Mouse (Mus musculus) 3134 (cell line): ENCODE measurements at regions not wholly inside any gene's neighbourhood (a gene's known extent, or its start where the extent isn't known, plus 50 kb on each side); places are given as distances from the start of the nearest gene placed in this dataset.

Experiments
- DNase-seq: peaks from one replicate; pipeline ENCODE4 v3.0.0-alpha.2; 2011; ENCODE audit warnings: low spot score; ENCODE audit not compliant: insufficient read length; ENCODE audit errors: extremely low read depth

DNA sequence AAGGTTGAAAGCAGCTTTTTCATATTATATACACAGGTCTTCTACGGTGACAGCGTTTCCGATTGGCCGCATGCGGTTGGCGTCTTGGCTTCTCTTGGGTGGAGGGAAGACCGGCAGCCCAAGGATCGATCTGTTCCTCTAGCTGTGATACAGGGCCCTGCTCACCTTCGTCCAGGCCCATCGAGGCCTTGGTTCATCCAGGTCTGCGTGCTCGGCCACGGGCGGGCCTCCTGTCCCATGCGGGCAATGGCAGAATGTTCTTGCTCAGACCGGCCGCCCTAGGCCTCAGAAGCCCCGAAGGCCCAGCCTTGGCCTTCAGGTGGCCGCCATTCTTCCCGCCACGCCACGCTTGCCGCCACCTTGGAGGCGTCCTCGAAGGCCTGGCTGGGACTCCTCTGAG, 194.4 kb upstream of the Ppp6c start:
- no peak for DNase-seq

GRCm38 (mm10) chr2:39400336-39400735, 174.1 kb upstream of the Ppp6c start:
- no peak for DNase-seq

DNA sequence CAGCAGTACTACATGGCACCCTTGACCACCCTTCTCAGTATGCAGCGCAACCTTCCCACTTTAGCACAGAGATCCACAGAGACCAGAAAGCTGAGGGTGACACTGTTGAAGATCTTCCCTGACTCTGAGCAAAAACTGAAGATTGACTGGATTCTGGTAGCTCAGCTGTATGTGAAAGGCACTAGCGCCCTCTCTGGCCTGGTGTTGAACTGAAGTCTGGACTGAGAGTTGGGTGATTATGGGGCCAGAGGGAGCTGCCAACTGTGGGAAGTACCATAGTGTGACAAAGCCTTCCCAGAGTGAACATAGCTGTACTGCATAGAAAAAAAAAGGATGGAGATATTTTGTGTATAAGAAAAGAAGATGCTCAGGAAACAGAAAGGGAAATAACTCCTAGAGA, 173.3 kb upstream of the Ppp6c start:
- no peak for DNase-seq

GRCm38 (mm10) chr2:39394643-39395042, 168.4 kb upstream of the Ppp6c start:
- DNase-seq = no peak

- no peak for DNase-seq
Observed at GRCm38 (mm10) chr2:39377264-39377663, 151.0 kb upstream of the Ppp6c start.

DNA sequence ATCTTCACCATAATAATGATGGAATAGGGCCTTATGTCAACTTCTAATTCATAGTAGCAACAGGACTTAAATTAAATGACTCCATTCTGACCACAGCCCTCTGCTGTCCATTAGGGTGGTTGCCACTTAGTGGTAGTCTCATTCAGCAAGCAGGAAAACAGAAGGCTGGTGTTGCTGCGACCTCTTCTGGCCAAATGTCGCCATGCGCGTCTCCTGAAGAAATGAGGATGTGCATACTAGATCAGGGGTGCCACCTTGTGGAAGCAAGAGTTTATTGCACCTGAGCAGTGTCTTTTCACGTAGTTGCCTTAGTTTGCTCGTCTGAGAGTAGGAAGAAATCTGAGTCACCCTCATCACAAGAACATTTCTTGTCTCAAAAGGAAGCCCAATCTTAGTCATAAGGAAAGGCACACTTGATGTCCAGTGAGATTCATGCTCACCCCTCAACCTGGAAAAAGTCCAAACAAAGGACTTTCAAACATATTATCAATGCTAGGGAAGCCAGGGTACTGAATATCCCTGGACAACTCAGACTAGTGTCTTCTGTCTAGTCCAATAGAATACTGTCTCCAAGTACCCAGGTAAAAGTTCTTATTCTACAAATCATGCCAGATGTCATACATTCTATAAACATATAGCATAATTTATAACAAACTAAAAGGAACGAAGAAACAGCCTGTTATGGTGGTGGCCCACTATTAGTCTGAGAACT, 147.0 kb upstream of the Ppp6c start:
- peak; percentile 69 for DNase-seq

GRCm38 (mm10) chr2:39344207-39344606, 118.0 kb upstream of the Ppp6c start:
- no peak for DNase-seq

GRCm38 (mm10) chr2:39340406-39340805, 114.2 kb upstream of the Ppp6c start:
- no peak for DNase-seq

- no peak for DNase-seq
Observed at GRCm38 (mm10) chr2:39338832-39339649, 112.8 kb upstream of the Ppp6c start.

DNA sequence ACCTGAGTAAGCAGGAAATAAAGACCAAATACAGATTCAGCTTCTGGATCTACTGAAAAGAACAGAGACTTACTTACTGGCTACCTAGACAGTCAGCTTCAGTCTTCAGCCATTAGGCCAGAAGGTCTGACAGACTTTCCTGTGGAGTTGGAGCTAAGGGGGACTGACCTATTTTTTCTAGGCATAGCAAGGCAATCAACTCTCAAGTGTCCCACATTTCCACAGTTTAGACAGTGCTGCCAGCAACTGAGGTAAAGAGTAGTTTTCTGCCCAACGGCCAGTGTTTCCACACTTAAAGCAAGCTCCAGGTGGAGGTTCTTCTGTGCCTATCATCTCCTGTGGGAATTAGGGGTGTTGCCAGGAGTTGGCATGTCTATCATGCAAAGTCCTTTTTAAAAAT, 111.3 kb upstream of the Ppp6c start:
- DNase-seq = no peak

- peak; percentile 13 for DNase-seq
Observed at GRCm38 (mm10) chr2:39325715-39326493, 99.7 kb upstream of the Ppp6c start.

- peak; percentile 4 for DNase-seq
Observed at GRCm38 (mm10) chr2:39325122-39325521, 98.9 kb upstream of the Ppp6c start.

DNA sequence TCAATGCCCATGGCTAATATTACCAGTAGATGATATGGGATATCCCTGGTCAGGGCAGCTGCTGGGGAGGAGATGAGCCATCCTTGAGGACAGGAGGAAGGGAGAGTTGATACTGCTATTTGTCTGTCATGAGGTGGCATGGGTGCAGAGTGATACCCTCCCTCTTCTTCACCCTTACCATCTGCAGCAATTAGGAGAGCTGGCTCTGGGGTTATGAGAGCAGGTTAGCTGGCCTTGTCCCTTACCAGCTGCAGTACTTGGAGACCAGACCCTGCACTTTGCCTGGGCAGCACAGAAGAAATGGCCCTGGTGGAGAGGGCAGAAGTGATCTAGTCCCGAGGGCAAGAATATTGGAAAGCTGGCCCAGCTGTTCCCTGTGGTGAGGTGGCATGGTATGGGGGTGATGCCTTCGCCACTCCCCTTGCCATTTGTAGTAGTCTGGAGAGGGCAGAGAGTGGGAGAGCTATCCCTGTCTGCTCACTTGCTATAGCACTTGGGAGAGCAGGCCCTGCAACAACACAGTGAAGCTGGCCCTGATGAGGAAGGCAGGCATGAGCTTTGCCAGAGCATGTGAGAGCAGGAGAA, 73.6 kb upstream of the Ppp6c start:
- DNase-seq = no peak

DNA sequence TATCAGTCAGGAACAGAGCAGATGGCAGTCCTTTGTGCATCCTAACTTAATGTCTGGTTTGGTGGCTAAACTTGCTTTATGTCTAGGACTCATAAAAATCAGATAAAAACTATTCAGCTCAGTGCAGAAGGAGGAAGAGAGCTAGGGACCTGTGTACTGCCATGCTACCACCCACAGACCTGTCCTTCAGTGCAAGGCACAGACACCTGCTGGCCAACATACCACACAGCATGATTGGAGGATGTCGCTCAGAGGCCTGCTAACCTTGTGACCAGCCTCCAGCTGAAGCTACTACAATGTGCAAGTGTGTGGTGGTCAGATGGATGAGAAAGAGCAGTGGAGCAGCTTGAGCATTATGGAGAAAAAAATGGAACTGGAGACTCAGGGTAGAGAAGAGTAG, 73.0 kb upstream of the Ppp6c start:
- no peak for DNase-seq

DNA sequence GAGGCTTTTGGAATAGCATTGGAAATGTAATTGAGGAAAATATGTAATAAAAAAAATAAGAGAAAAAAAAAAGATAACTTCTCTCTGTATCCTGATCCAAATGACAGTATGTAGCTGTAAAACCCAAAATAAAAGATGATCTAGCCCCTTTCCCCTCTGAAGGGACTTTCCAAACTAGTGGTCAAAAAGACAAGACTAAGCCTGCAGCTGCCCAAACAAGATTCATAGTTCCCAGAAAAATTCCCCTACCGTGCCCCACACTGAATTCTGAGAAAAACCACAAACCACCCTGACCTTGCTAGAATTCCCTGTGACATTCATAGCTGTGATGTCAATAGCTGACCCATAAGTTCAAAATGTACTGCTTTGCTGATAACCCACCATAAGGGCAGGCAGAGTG, 69.2 kb upstream of the Ppp6c start:
- DNase-seq = no peak

GRCm38 (mm10) chr2:39278218-39278617, 52.0 kb upstream of the Ppp6c start:
- DNase-seq = no peak
